Mouse (Mus musculus): ENCODE measurements at regions not wholly inside any gene's neighbourhood (a gene's known extent, or its start where the extent isn't known, plus 50 kb on each side); places are given as distances from the start of the nearest gene placed in this dataset.

- DNase-seq = no peak
- intact Hi-C loops (cut with DNase I) = no loop called here
Measured at GRCm38 (mm10) chr2:123458034-123458677, 631.6 kb upstream of the Sema6d start.

DNA sequence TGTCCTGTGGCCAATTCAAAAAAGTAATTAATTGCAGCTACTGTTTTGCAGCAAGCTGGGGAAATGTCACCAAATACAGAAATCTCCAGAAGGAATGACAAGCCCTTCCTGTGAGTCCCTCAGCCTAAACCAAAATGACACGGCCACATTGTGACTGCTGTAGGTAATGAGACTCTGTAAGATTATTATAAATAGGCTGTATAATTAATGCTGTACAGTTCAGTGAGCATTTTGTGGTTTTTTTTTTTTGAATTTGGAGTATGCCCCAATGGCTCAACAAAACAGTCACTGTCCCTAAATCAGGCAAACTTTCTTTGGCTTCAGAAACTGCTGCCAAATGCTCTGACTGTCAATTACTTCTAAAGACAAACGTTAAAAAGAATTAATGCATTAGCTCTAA lies 615.9 kb upstream of the Sema6d start:
- intact Hi-C loops (cut with DNase I) = no loop called here

GRCm38 (mm10) chr2:123486681-123487080 lies 603.1 kb upstream of the Sema6d start:
- DNase-seq = no peak
- intact Hi-C loops (cut with DNase I) = no loop called here

More for the DNA sequence above, 615.9 kb upstream of the Sema6d start:
- no peak for DNase-seq

DNA sequence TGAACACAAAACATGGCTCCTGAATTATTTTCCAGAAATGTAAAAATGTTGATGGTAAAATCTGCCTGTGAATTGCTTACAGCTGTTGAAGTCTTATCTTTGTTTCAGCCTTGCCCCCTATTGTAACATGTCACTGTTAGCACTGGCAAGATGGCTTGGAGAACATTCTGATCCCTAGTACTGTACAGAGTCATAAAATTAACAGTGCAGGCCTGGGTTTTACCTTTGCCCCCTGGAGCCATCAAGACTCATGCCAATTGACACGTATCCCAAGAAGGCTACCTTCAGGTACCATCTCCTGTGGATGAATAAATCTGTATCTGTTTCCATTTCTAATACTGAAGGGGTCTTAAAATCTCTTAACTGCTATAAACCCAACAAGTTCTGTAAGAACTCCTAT lies 583.6 kb upstream of the Sema6d start:
- DNase-seq = no peak
- intact Hi-C loops (cut with DNase I) = no loop called here

GRCm38 (mm10) chr2:123507095-123507494 lies 582.7 kb upstream of the Sema6d start:
- no peak for DNase-seq
- intact Hi-C loops (cut with DNase I) = no loop called here

DNA sequence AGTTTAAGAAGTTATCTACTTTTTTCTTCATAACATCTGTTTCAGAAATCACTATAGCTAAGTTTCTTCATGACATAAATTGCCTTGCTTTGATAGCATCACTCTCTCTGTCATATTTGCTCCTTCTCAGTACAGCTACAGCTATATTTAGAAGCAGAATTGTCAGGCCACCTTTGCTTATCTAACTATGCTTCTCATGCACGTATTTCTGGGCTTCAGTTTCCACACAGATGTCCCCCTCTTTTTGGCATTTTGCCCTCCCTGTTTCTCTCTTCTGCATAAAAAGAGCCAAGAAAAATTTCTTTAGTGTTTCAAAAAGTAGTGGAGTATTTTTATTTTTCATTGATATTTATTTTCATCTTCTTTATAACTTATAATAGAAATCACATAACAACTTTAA lies 560.9 kb upstream of the Sema6d start:
- DNase-seq = no peak
- intact Hi-C loops (cut with DNase I) = no loop called here

DNA sequence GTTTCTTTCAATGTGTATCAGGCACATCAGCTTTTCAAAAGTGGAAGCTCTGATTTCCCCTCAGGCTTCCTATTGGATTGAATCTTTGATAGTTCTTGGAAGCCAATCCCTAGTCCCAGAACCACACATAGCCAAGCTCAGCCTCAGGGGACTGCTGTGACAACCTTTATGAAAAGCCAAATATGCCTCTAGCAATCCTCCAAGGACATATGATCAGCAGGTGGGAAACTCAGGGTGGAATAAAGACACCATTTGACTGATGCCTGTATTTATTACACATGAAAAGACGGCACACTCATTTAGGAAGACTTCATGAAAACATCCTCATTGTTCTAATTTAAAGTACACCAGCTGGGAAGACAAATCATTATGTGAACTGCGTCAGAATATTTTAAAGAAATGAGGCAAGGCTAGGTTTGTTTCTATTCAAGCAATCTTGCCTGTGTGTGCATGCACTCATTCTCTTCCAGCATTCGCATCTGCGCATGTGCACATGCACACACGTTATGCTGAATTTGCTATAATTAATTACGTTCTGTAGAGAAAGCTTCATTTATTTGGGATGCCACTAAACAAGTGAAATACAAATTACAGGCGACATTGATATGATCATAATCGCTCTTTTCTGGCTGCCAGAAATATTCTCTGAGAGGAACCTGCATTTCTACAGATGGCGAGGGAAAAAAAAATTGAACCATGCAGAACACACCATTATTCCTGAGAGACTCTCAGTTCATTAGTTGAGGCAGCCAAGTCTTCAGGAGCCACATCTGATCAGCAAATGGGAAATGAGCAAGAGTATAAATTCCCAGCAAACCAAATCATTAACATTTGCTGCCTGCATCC lies 556.6 kb upstream of the Sema6d start:
- intact Hi-C loops (cut with DNase I) = no loop called here
- DNase-seq = no peak

DNA sequence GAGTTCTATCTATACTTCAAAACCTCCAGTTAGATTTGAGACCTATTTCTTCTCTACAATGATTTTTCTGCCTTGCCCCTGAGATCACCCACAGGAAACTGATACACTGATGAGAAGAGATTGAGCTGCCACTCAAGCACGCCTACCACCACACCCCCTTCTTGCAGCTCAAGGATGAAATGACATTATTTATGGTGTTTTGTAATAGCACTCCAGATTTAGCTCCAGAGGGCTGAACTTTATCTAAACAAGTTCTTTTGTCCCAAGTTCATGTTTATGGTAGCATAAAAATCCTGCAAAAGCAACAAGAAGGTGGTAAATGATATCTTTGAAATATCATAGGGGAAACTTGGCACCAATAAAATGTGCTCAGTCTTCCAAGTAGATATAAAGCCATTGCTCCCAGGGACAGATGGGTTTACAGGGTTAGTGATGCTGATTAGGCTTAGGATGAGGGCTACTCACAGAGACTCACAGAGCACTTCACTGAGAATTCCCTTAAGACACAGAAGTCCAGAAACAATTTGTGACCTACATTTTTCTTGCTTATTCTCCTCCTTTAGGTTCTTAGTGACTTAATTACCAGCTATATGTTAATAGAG lies 538.4 kb upstream of the Sema6d start:
- no peak for DNase-seq
- intact Hi-C loops (cut with DNase I) = no loop called here

- intact Hi-C loops (cut with DNase I) = no loop called here
- no peak for DNase-seq
Measured at GRCm38 (mm10) chr2:123558123-123558650, 531.6 kb upstream of the Sema6d start.

All from heart, postnatal 36 days (tissue).